Mouse (Mus musculus) liver, adult 2 months (tissue): ENCODE data around the gene Col1a1.

ENCODE experiments used
- CTCF ChIP-seq: fragments of 200-500 bp; IDR thresholded peaks from 2 replicates; pipeline ENCODE4 v1.5.1; 2011; ENCODE audit warnings: low read depth, low read length, control low read depth
- POLR2A ChIP-seq: fragments of 200-500 bp; IDR thresholded peaks from 2 replicates; pipeline ENCODE4 v1.6.1; 2011; ENCODE audit warnings: low read length, control low read depth; ENCODE audit not compliant: insufficient read depth; ENCODE audit errors: extremely low read depth

- TF ChIP-seq CTCF: no peak
- no peak for TF ChIP-seq POLR2A
Measured at GRCm38 (mm10) chr11:94910971-94911370, 25.1 kb upstream of the Col1a1 start.
